Mouse (Mus musculus) embryonic fibroblast, embryonic 13.5 days (primary cell): ENCODE measurements around the gene AC124108.1.

Experiments used
- CTCF ChIP-seq: IDR thresholded peaks from 2 replicates; pipeline ENCODE4 v1.5.1; 2011; ENCODE audit warnings: mild to moderate bottlenecking, control low read depth, low read length, moderate library complexity, borderline replicate concordance; ENCODE audit not compliant: insufficient read depth
- POLR2A ChIP-seq: IDR thresholded peaks from 2 replicates; pipeline ENCODE4 v1.6.1; 2011; ENCODE audit warnings: low read depth, mild to moderate bottlenecking, control low read depth, low read length, moderate library complexity

DNA sequence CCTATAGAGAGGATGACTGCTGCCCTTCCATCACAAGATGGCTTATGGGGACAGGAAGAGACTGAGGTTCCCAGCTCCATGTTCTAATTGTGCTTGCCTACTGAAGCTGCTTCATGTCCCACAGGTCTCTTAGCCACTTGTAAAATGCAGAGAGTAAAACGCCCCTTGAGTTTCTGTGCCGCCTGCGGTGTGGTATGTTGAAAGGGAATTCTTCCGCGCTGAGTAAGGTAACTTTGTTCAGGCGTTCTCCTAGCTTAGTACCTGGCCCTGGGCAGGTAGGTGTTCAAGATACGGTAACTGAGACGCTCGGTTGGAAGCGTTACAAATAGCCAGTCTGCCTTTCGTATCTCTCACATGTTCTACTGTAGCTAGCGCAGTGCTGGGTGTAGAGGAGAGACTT is 20.4 kb downstream of the AC124108.1 start:
- TF ChIP-seq POLR2A (no peak), CTCF (no peak)
